Mouse (Mus musculus) limb, embryonic 14.5 days (tissue): ENCODE data around the gene Olfr60. TPM values are rescaled to one million over a fixed set of nuclear protein-coding genes. Genes with fewer than 3 reads are reported as not detected.

Source experiments
- ATAC-seq: fragments of 200-750 bp; cut with Nextera tagmentation; 2 replicates; pipeline ENCODE4 v1.8.0; 2017; ENCODE audit warnings: low read depth, moderate number of reproducible peaks, moderate TSS enrichment; ENCODE audit not compliant: low FRiP score
- DNase-seq: peaks from one replicate; pipeline ENCODE4 v3.0.0-alpha.2; 2015; ENCODE audit warnings: low spot score
- H3K27ac ChIP-seq: fragments of 300-500 bp; sonication (generic); replicated peaks from 2 replicates; pipeline ENCODE4 v1.5.1; 2014; ENCODE audit warnings: low read depth, mild to moderate bottlenecking, low read length, moderate library complexity, mixed read lengths
- H3K27me3 ChIP-seq: fragments of 300-500 bp; sonication (generic); 2 replicates; pipeline ENCODE4 v1.6.1; 2014; ENCODE audit warnings: low read length, mixed read lengths; ENCODE audit not compliant: control insufficient read depth, insufficient read depth
- H3K36me3 ChIP-seq: fragments of 300-500 bp; sonication (generic); 2 replicates; pipeline ENCODE4 v1.6.1; 2014; ENCODE audit warnings: mild to moderate bottlenecking, low read length, moderate library complexity, mixed read lengths; ENCODE audit not compliant: control insufficient read depth, insufficient read depth
- H3K4me1 ChIP-seq: fragments of 300-500 bp; sonication (generic); 2 replicates; pipeline ENCODE4 v1.6.1; 2014; ENCODE audit warnings: antibody characterized with exemption, low read length, mixed read lengths; ENCODE audit not compliant: control insufficient read depth, insufficient read depth
- H3K4me2 ChIP-seq: fragments of 300-500 bp; sonication (generic); replicated peaks from 2 replicates; pipeline ENCODE4 v1.6.1; 2014; ENCODE audit warnings: low read depth, mild to moderate bottlenecking, low read length, moderate library complexity; ENCODE audit not compliant: severe bottlenecking
- H3K4me3 ChIP-seq: fragments of 300-500 bp; sonication (generic); replicated peaks from 2 replicates; pipeline ENCODE4 v1.5.1; 2014; ENCODE audit warnings: low read length
- H3K9ac ChIP-seq: fragments of 300-500 bp; sonication (generic); 2 replicates; pipeline ENCODE4 v1.6.1; 2014; ENCODE audit warnings: mild to moderate bottlenecking, low read depth, low read length, moderate library complexity; ENCODE audit not compliant: severe bottlenecking
- H3K9me3 ChIP-seq: fragments of 300-500 bp; sonication (generic); 2 replicates; pipeline ENCODE4 v1.6.1; 2016; ENCODE audit warnings: low read length; ENCODE audit not compliant: control insufficient read depth
- POLR2A ChIP-seq: fragments of 200-500 bp; IDR thresholded peaks from 2 replicates; pipeline ENCODE4 v1.8.0; 2012; ENCODE audit warnings: inconsistent platforms, mild to moderate bottlenecking, moderate library complexity, borderline replicate concordance; ENCODE audit not compliant: insufficient read depth, insufficient read length; ENCODE audit errors: extremely low read depth
- WGBS: fragments of 180-500 bp; shearing (Covaris S2); extraction: QIAGEN DNeasy Blood & Tissue Kit; methylation state at CpG from one replicate; pipeline ENCODE4 v1.1.7; 2014; 5-methylcytosine and 5-hydroxymethylcytosine counted together
- polyA plus RNA-seq, 2 experiments: library from polyadenylated mRNA; depleted of rRNA in 1 of 2; stranded (reverse) in 1 of 2; unstranded in 1 of 2; fragments of >200 nt; fragmentation: Nextera tagmentation in 1 of 2; extraction: Ambion mirVana in 1 of 2; gene quantifications; 2 replicates each; pipeline versions ENCODE4 v1.2.1 to v1.2.3; 2012 to 2014

The Olfr60 gene
- polyA plus RNA-seq (2012; rRNA removed), result not detected in 2 replicates
- polyA plus RNA-seq (2014; fragmentation: Nextera tagmentation; extraction: Ambion mirVana), result not detected in 2 replicates

- Histone ChIP-seq H3K4me3 (no peak within 1 kb of the TSS), H3K27ac (no peak within 1 kb of the TSS), H3K4me2 (no peak within 1 kb of the TSS), H3K9me3 (no peaks in the 10 kb centered on the region), H3K9ac (no peak within 1 kb of the TSS), H3K27me3 (no peaks in the 10 kb centered on the region), H3K4me1 (no peaks in the 10 kb centered on the region), H3K36me3 (no peaks in the 10 kb centered on the region)
- no peak for TF ChIP-seq POLR2A
- no peak for ATAC-seq
- DNase-seq, result no peak
- 67% methylated on average over 3 of the region's 3 CpGs for WGBS
Observed at GRCm38 (mm10) chr7:140361571-140361970, at the start of gene Olfr60. Gene Olfr60, minus strand, starts transcription at chr7:140361671.

- ATAC-seq, result no peak
- DNase-seq, result no peak
- H3K36me3 ChIP-seq, result no peaks in the 10 kb centered on the region
Observed at GRCm38 (mm10) chr7:140402818-140403217, 41.3 kb upstream of the Olfr60 start, which contains the start of gene Olfr531. Gene Olfr531, minus strand, starts transcription at chr7:140402918.

GRCm38 (mm10) chr7:140376911-140377310 lies 15.4 kb upstream of the Olfr60 start:
- no peak for ATAC-seq
- H3K9me3 ChIP-seq, result no peaks in the 10 kb centered on the region
- H3K27me3 ChIP-seq, result no peaks in the 10 kb centered on the region
- H3K4me2 ChIP-seq, result no peak overlapping the region
- no peak for DNase-seq
- WGBS, result 93% methylated on average over 2 of the region's 2 CpGs
- H3K9ac ChIP-seq, result no peak overlapping the region
- H3K27ac ChIP-seq, result no peak overlapping the region
- no peak for TF ChIP-seq POLR2A
- H3K36me3 ChIP-seq, result no peaks in the 10 kb centered on the region
- H3K4me1 ChIP-seq, result no peaks in the 10 kb centered on the region
- no peak overlapping the region for H3K4me3 ChIP-seq

More at GRCm38 (mm10) chr7:140402818-140403217, 41.3 kb upstream of the Olfr60 start, which contains the start of gene Olfr531:
- H3K4me3 ChIP-seq, result no peak within 1 kb of the TSS
- H3K9me3 ChIP-seq, result no peaks in the 10 kb centered on the region
- no peaks in the 10 kb centered on the region for H3K27me3 ChIP-seq
- TF ChIP-seq POLR2A, result no peak
- H3K4me1 ChIP-seq, result no peaks in the 10 kb centered on the region
- no peak within 1 kb of the TSS for H3K4me2 ChIP-seq
- H3K9ac ChIP-seq, result no peak within 1 kb of the TSS
- WGBS, result 72% methylated on average over 1 of the region's 1 CpGs
- no peak within 1 kb of the TSS for H3K27ac ChIP-seq

- H3K4me3 ChIP-seq, result no peak within 1 kb of the TSS
- H3K4me2 ChIP-seq, result no peak within 1 kb of the TSS
- no peaks in the 10 kb centered on the region for H3K27me3 ChIP-seq
- H3K9me3 ChIP-seq, result no peaks in the 10 kb centered on the region
- TF ChIP-seq POLR2A, result no peak
- DNase-seq, result no peak
- WGBS, result 19% methylated on average over 1 of the region's 1 CpGs
- H3K4me1 ChIP-seq, result no peaks in the 10 kb centered on the region
- ATAC-seq, result no peak
- H3K9ac ChIP-seq, result no peak within 1 kb of the TSS
- no peaks in the 10 kb centered on the region for H3K36me3 ChIP-seq
- no peak within 1 kb of the TSS for H3K27ac ChIP-seq
Observed at GRCm38 (mm10) chr7:140376231-140376630, 14.8 kb upstream of the Olfr60 start, which contains the start of gene Olfr530. Gene Olfr530, minus strand, starts transcription at chr7:140376331.

- no peak overlapping the region for H3K9ac ChIP-seq
- DNase-seq (no peak), ATAC-seq (no peak)
- no peak overlapping the region for H3K27ac ChIP-seq
- no peak overlapping the region for H3K4me3 ChIP-seq
- WGBS, result 60% methylated on average over 4 of the region's 4 CpGs
- no peak overlapping the region for H3K4me2 ChIP-seq
- no peak for TF ChIP-seq POLR2A
- no peaks in the 10 kb centered on the region for H3K9me3 ChIP-seq
- H3K36me3 ChIP-seq, result no peaks in the 10 kb centered on the region
- no peaks in the 10 kb centered on the region for H3K4me1 ChIP-seq
- H3K27me3 ChIP-seq, result no peaks in the 10 kb centered on the region
Observed at GRCm38 (mm10) chr7:140374300-140374699, 12.8 kb upstream of the Olfr60 start.
